Mouse (Mus musculus) forebrain, embryonic 11.5 days (tissue): Measurements from ENCODE around the gene Nfe2l1. TPM values are rescaled to one million over a fixed set of nuclear protein-coding genes. Genes with fewer than 3 reads are reported as not detected.

Experiments used
- ATAC-seq: fragments of 200-750 bp; cut with Nextera tagmentation; replicated peaks from 2 replicates; pipeline ENCODE4 v1.8.0; 2017; ENCODE audit warnings: moderate TSS enrichment; ENCODE audit not compliant: low FRiP score
- DNase-seq: peaks from one replicate; pipeline ENCODE4 v3.0.0-alpha.2; 2017; ENCODE audit warnings: low spot score
- H3K27ac ChIP-seq: fragments of 300-500 bp; sonication (generic); 2 replicates; pipeline ENCODE4 v1.5.1; 2014; ENCODE audit warnings: low read depth, low read length
- H3K27me3 ChIP-seq: fragments of 300-500 bp; sonication (generic); 2 replicates; pipeline ENCODE4 v1.6.1; 2014; ENCODE audit warnings: mild to moderate bottlenecking, low read length, mixed read lengths; ENCODE audit not compliant: control insufficient read depth, insufficient read depth
- H3K36me3 ChIP-seq: fragments of 300-500 bp; sonication (generic); 2 replicates; pipeline ENCODE4 v1.6.1; 2014; ENCODE audit warnings: mild to moderate bottlenecking, low read length, moderate library complexity, mixed read lengths; ENCODE audit not compliant: control insufficient read depth, insufficient read depth
- H3K4me1 ChIP-seq: fragments of 300-500 bp; sonication (generic); replicated peaks from 2 replicates; pipeline ENCODE4 v1.6.1; 2014; ENCODE audit warnings: low read length, mixed read lengths; ENCODE audit not compliant: control insufficient read depth, insufficient read depth
- H3K4me2 ChIP-seq: fragments of 300-500 bp; sonication (generic); 2 replicates; pipeline ENCODE4 v1.6.1; 2014; ENCODE audit warnings: low read depth, mild to moderate bottlenecking, low read length, moderate library complexity, mixed read lengths; ENCODE audit not compliant: severe bottlenecking
- H3K4me3 ChIP-seq: fragments of 300-500 bp; sonication (generic); 2 replicates; pipeline ENCODE4 v1.5.1; 2014; ENCODE audit warnings: low read depth, low read length
- H3K9ac ChIP-seq: fragments of 300-500 bp; sonication (generic); 2 replicates; pipeline ENCODE4 v1.6.1; 2014; ENCODE audit warnings: low read length
- H3K9me3 ChIP-seq: fragments of 300-500 bp; sonication (generic); 2 replicates; pipeline ENCODE4 v1.6.1; 2016; ENCODE audit warnings: low read length, mixed read lengths; ENCODE audit not compliant: control insufficient read depth
- WGBS: fragments of 180-500 bp; shearing (Covaris S2); extraction: QIAGEN DNeasy Blood & Tissue Kit; methylation state at CpG from one replicate; pipeline ENCODE4 v1.1.7; 2014; 5-methylcytosine and 5-hydroxymethylcytosine counted together
- polyA plus RNA-seq: library from polyadenylated mRNA; unstranded; fragments of >200 nt; fragmentation: Nextera tagmentation; extraction: Ambion mirVana; gene quantifications from 2 replicates; pipeline ENCODE4 v1.2.1, GENCODE M21; 2014

Gene Nfe2l1
- polyA plus RNA-seq, 1 experiment from 2014 or later, result 42.9 TPM

- Histone ChIP-seq H3K9me3 (no peaks in the 10 kb centered on the region), H3K4me2 (no peak overlapping the region), H3K4me1 (no peaks in the 10 kb centered on the region), H3K9ac (no peak overlapping the region), H3K36me3 (no peaks in the 10 kb centered on the region), H3K27ac (no peak overlapping the region), H3K4me3 (no peak overlapping the region), H3K27me3 (no peaks in the 10 kb centered on the region)
- DNase-seq (no peak), ATAC-seq (no peak)
- 63% methylated on average over 4 of the region's 4 CpGs for WGBS
These were observed 8.6 kb upstream of the Nfe2l1 start for GRCm38 (mm10) chr11:96838341-96838740.

GRCm38 (mm10) chr11:96837298-96837697 lies 7.5 kb upstream of the Nfe2l1 start:
- no peaks in the 10 kb centered on the region for H3K36me3 ChIP-seq

GRCm38 (mm10) chr11:96834127-96834526 lies 4.4 kb upstream of the Nfe2l1 start:
- Histone ChIP-seq H3K27me3 (no peaks in the 10 kb centered on the region), H3K9me3 (no peaks in the 10 kb centered on the region), H3K4me1 (no peaks in the 10 kb centered on the region; the same call in 1 of the 2 replicates), H3K36me3 (no peaks in the 10 kb centered on the region), H3K4me2 (no peak overlapping the region), H3K27ac (no peak overlapping the region), H3K9ac (no peak overlapping the region), H3K4me3 (no peak overlapping the region)
- ATAC-seq (no peak), DNase-seq (no peak)
- 90% methylated on average over 1 of the region's 1 CpGs for WGBS

More at GRCm38 (mm10) chr11:96837298-96837697, 7.5 kb upstream of the Nfe2l1 start:
- Histone ChIP-seq H3K4me2 (no peak overlapping the region), H3K9me3 (no peaks in the 10 kb centered on the region), H3K27me3 (no peaks in the 10 kb centered on the region), H3K4me3 (no peak overlapping the region), H3K4me1 (no peaks in the 10 kb centered on the region), H3K27ac (no peak overlapping the region), H3K9ac (no peak overlapping the region)
- no peak for DNase-seq
- 30% methylated on average over 9 of the region's 9 CpGs for WGBS
- ATAC-seq, result no peak

GRCm38 (mm10) chr11:96832973-96833372 lies 3.2 kb upstream of the Nfe2l1 start:
- ATAC-seq (no peak), DNase-seq (no peak)
- WGBS, result 61% methylated on average over 2 of the region's 2 CpGs

GRCm38 (mm10) chr11:96832541-96832940 lies 2.8 kb upstream of the Nfe2l1 start:
- H3K36me3 ChIP-seq, result no peaks in the 10 kb centered on the region
- no peaks in the 10 kb centered on the region for H3K9me3 ChIP-seq
- no peak overlapping the region for H3K4me2 ChIP-seq
- no peak overlapping the region for H3K27ac ChIP-seq
- H3K27me3 ChIP-seq, result no peaks in the 10 kb centered on the region
- peaks cover 6% of the 10 kb centered on the region; the same call in 1 of the 2 replicates for H3K4me1 ChIP-seq
- H3K9ac ChIP-seq, result no peak overlapping the region
- no peak overlapping the region for H3K4me3 ChIP-seq
- no peak for DNase-seq
- no peak for ATAC-seq
- WGBS, result 95% methylated on average over 3 of the region's 3 CpGs

More at GRCm38 (mm10) chr11:96832973-96833372, 3.2 kb upstream of the Nfe2l1 start:
- Histone ChIP-seq H3K4me1 (peaks cover 4% of the 10 kb centered on the region; the same call in 1 of the 2 replicates), H3K27me3 (no peaks in the 10 kb centered on the region), H3K9me3 (no peaks in the 10 kb centered on the region), H3K4me2 (no peak overlapping the region), H3K36me3 (no peaks in the 10 kb centered on the region), H3K9ac (no peak overlapping the region), H3K27ac (no peak overlapping the region), H3K4me3 (no peak overlapping the region)

- DNase-seq (no peak), ATAC-seq (no peak)
- Histone ChIP-seq H3K9me3 (no peaks in the 10 kb centered on the region), H3K4me3 (no peak overlapping the region), H3K27ac (no peak overlapping the region), H3K36me3 (no peaks in the 10 kb centered on the region), H3K4me2 (no peak overlapping the region), H3K4me1 (peaks cover 15% of the 10 kb centered on the region; the same call in 1 of the 2 replicates), H3K9ac (no peak overlapping the region), H3K27me3 (no peaks in the 10 kb centered on the region)
- 80% methylated on average over 4 of the region's 4 CpGs for WGBS
These were observed 1.7 kb upstream of the Nfe2l1 start for GRCm38 (mm10) chr11:96831516-96831915.

- peaks cover 20% of the 10 kb centered on the region; the same call in 1 of the 2 replicates for H3K4me1 ChIP-seq
- ATAC-seq, result no peak
- H3K4me3 ChIP-seq, result peak overlapping the region; percentile 69
- H3K4me2 ChIP-seq, result peak overlapping the region; percentile 64
- peak overlapping the region; percentile 96 for H3K27ac ChIP-seq
- DNase-seq, result no peak
- H3K9ac ChIP-seq, result peak overlapping the region; percentile 79
- no peaks in the 10 kb centered on the region for H3K9me3 ChIP-seq
- 23% methylated on average over 13 of the region's 13 CpGs for WGBS
- no peaks in the 10 kb centered on the region for H3K27me3 ChIP-seq
- no peaks in the 10 kb centered on the region for H3K36me3 ChIP-seq
These were observed 910 bp upstream of the Nfe2l1 start for GRCm38 (mm10) chr11:96830539-96831216.

GRCm38 (mm10) chr11:96829403-96829812 lies 360 bp downstream of the Nfe2l1 start:
- H3K4me3 ChIP-seq, result peak overlapping the region; percentile 69
- H3K4me2 ChIP-seq, result peak overlapping the region; percentile 74
- H3K27ac ChIP-seq, result peak overlapping the region; percentile 92
- ATAC-seq (peak; percentile 72), DNase-seq (peak; percentile 90)
- peaks cover 28% of the 10 kb centered on the region for H3K4me1 ChIP-seq
- H3K36me3 ChIP-seq, result no peaks in the 10 kb centered on the region
- H3K9ac ChIP-seq, result peak overlapping the region; percentile 82
- under 1% methylated on average over 33 of the region's 33 CpGs for WGBS
- no peaks in the 10 kb centered on the region for H3K27me3 ChIP-seq
- no peaks in the 10 kb centered on the region for H3K9me3 ChIP-seq

- H3K4me1 ChIP-seq, result peaks cover 30% of the 10 kb centered on the region
- no peaks in the 10 kb centered on the region for H3K36me3 ChIP-seq
- 14% methylated on average over 10 of the region's 10 CpGs for WGBS
- ATAC-seq (no peak), DNase-seq (no peak)
- no peaks in the 10 kb centered on the region for H3K9me3 ChIP-seq
- no peaks in the 10 kb centered on the region for H3K27me3 ChIP-seq
- peak overlapping the region; percentile 92 for H3K27ac ChIP-seq
- H3K4me2 ChIP-seq, result peak overlapping the region; percentile 74
- peak overlapping the region; percentile 82 for H3K9ac ChIP-seq
- peak overlapping the region; percentile 69 for H3K4me3 ChIP-seq
These were observed 887 bp downstream of the Nfe2l1 start for GRCm38 (mm10) chr11:96828881-96829280.
